Mouse (Mus musculus) hindbrain, postnatal 0 days (tissue): ENCODE results near the gene Ublcp1. TPM values are rescaled to one million over a fixed set of nuclear protein-coding genes. Genes with fewer than 3 reads are reported as not detected.
"Not testable (repeated sequence)": the region's sequence is repeated elsewhere in the genome, so short reads cannot be mapped to it uniquely, and the experiment has no call there.

Experiments used
- ATAC-seq: fragments of 200-750 bp; cut with Nextera tagmentation; 2 replicates; pipeline ENCODE4 v1.8.0; 2017; ENCODE audit warnings: mild to moderate bottlenecking, moderate TSS enrichment, moderate library complexity
- DNase-seq: peaks from one replicate; pipeline ENCODE4 v3.0.0-alpha.2; 2015; ENCODE audit warnings: low spot score
- H3K27ac ChIP-seq: fragments of 300-500 bp; sonication (generic); 2 replicates; pipeline ENCODE4 v1.5.1; 2014; ENCODE audit warnings: mild to moderate bottlenecking
- H3K27me3 ChIP-seq: fragments of 300-500 bp; sonication (generic); 2 replicates; pipeline ENCODE4 v1.6.1; 2014; ENCODE audit warnings: low read length, mixed read lengths; ENCODE audit not compliant: insufficient read depth
- H3K36me3 ChIP-seq: fragments of 300-500 bp; sonication (generic); 2 replicates; pipeline ENCODE4 v1.6.1; 2014; ENCODE audit warnings: low read length, mixed read lengths; ENCODE audit not compliant: insufficient read depth
- H3K4me1 ChIP-seq: fragments of 300-500 bp; sonication (generic); 2 replicates; pipeline ENCODE4 v1.6.1; 2014; ENCODE audit warnings: antibody characterized with exemption, low read length, mixed read lengths; ENCODE audit not compliant: insufficient read depth
- H3K4me2 ChIP-seq: fragments of 300-500 bp; sonication (generic); 2 replicates; pipeline ENCODE4 v1.6.1; 2014; ENCODE audit warnings: low read depth, mild to moderate bottlenecking, low read length, moderate library complexity, mixed read lengths
- H3K4me3 ChIP-seq: fragments of 300-500 bp; sonication (generic); 2 replicates; pipeline ENCODE4 v1.5.1; 2014; ENCODE audit warnings: low read length
- H3K9ac ChIP-seq: fragments of 300-500 bp; sonication (generic); replicated peaks from 2 replicates; pipeline ENCODE4 v1.6.1; 2014; ENCODE audit warnings: mild to moderate bottlenecking, low read length, moderate library complexity, mixed read lengths
- H3K9me3 ChIP-seq: fragments of 300-500 bp; sonication (generic); 2 replicates; pipeline ENCODE4 v1.6.1; 2016; ENCODE audit warnings: low read length, mixed read lengths
- CTCF ChIP-seq: IDR thresholded peaks from 2 replicates; pipeline ENCODE4 v1.5.1; 2016; ENCODE audit warnings: antibody characterized with exemption, control low read depth, low read depth
- WGBS: fragments of 180-500 bp; shearing (Covaris S2); extraction: QIAGEN DNeasy Blood & Tissue Kit; methylation state at CpG from one replicate; pipeline ENCODE4 v1.1.7; 2014; 5-methylcytosine and 5-hydroxymethylcytosine counted together
- polyA plus RNA-seq: library from polyadenylated mRNA; unstranded; fragments of >200 nt; fragmentation: Nextera tagmentation; extraction: Ambion mirVana; gene quantifications from 2 replicates; pipeline ENCODE4 v1.2.1, GENCODE M21; 2015
- total RNA-seq: library from RNA; depleted of rRNA; stranded (reverse); fragments of >200 nt; gene quantifications from 2 replicates; pipeline ENCODE4 v1.2.3, GENCODE M21; 2014

Gene Ublcp1
- total and polyA plus RNA-seq, 2 experiments from 2014 or later = 19.9 to 48.8 TPM

GRCm38 (mm10) chr11:44469646-44470431 is 459 bp downstream of the Ublcp1 start:
- DNase-seq (peak; percentile 46), ATAC-seq (peak; percentile 82)
- Histone ChIP-seq H3K36me3 (peaks cover 3% of the 10 kb centered on the region; the same call in 1 of the 2 replicates), H3K27me3 (no peaks in the 10 kb centered on the region), H3K9ac (peak overlapping the region; percentile 83), H3K4me1 (no peaks in the 10 kb centered on the region), H3K27ac (peak overlapping the region; percentile 89), H3K4me3 (peak overlapping the region; percentile 90), H3K9me3 (no peaks in the 10 kb centered on the region), H3K4me2 (peak overlapping the region; percentile 89)
- WGBS = 1% methylated on average over 58 of the region's 59 CpGs
- TF ChIP-seq CTCF = no peak

- 91% methylated on average over 10 of the region's 10 CpGs for WGBS
- Histone ChIP-seq H3K4me3 (no peak overlapping the region), H3K9ac (no peak overlapping the region), H3K9me3 (no peaks in the 10 kb centered on the region), H3K27ac (no peak overlapping the region), H3K4me2 (no peak overlapping the region), H3K36me3 (peaks cover 3% of the 10 kb centered on the region; the same call in 1 of the 2 replicates), H3K27me3 (no peaks in the 10 kb centered on the region), H3K4me1 (no peaks in the 10 kb centered on the region)
- TF ChIP-seq CTCF = no peak
- DNase-seq (no peak), ATAC-seq (no peak)
Observed at GRCm38 (mm10) chr11:44468306-44468790, 1.9 kb downstream of the Ublcp1 start.

- Histone ChIP-seq H3K4me2 (no peak overlapping the region), H3K36me3 (peaks cover 3% of the 10 kb centered on the region; the same call in 1 of the 2 replicates), H3K27ac (no peak overlapping the region), H3K4me3 (no peak overlapping the region), H3K4me1 (no peaks in the 10 kb centered on the region), H3K9ac (no peak overlapping the region), H3K9me3 (no peaks in the 10 kb centered on the region), H3K27me3 (no peaks in the 10 kb centered on the region)
- ATAC-seq (no peak), DNase-seq (no peak)
- 86% methylated on average over 6 of the region's 6 CpGs for WGBS
- no peak for TF ChIP-seq CTCF
Observed at GRCm38 (mm10) chr11:44466949-44467442, 3.3 kb downstream of the Ublcp1 start.

- 74% methylated on average over 6 of the region's 6 CpGs for WGBS
- no peak for ATAC-seq
Observed at GRCm38 (mm10) chr11:44461493-44461892, 8.8 kb downstream of the Ublcp1 start.

GRCm38 (mm10) chr11:44453423-44453822 is 16.9 kb downstream of the Ublcp1 start:
- Histone ChIP-seq H3K9me3 (no peaks in the 10 kb centered on the region), H3K4me3 (no peak overlapping the region), H3K4me2 (no peak overlapping the region), H3K27ac (no peak overlapping the region), H3K36me3 (peaks cover 16% of the 10 kb centered on the region; the same call in 1 of the 2 replicates), H3K9ac (no peak overlapping the region), H3K4me1 (no peaks in the 10 kb centered on the region), H3K27me3 (no peaks in the 10 kb centered on the region)
- peak; percentile 87 for TF ChIP-seq CTCF
- ATAC-seq (peak; percentile 66; the same call in 1 of the 2 replicates), DNase-seq (peak; percentile 82)
- WGBS = 56% methylated on average over 2 of the region's 2 CpGs

More at GRCm38 (mm10) chr11:44461493-44461892, 8.8 kb downstream of the Ublcp1 start:
- Histone ChIP-seq H3K27ac (no peak overlapping the region), H3K36me3 (peaks cover 35% of the 10 kb centered on the region; the same call in 1 of the 2 replicates), H3K4me2 (no peak overlapping the region), H3K27me3 (no peaks in the 10 kb centered on the region), H3K4me1 (no peaks in the 10 kb centered on the region), H3K9ac (no peak overlapping the region), H3K9me3 (no peaks in the 10 kb centered on the region), H3K4me3 (no peak overlapping the region)
- DNase-seq = no peak
- no peak for TF ChIP-seq CTCF

GRCm38 (mm10) chr11:44452016-44452415 is 18.3 kb downstream of the Ublcp1 start:
- 95% methylated on average over 5 of the region's 5 CpGs for WGBS
- not testable (repeated sequence) for H3K27ac ChIP-seq, ATAC-seq, H3K4me1 ChIP-seq, DNase-seq, H3K27me3 ChIP-seq, H3K9ac ChIP-seq, H3K4me2 ChIP-seq, H3K9me3 ChIP-seq, H3K4me3 ChIP-seq
- H3K36me3 ChIP-seq = peaks cover 12% of the 10 kb centered on the region; the same call in 1 of the 2 replicates

- no peak overlapping the region for H3K4me2 ChIP-seq
- H3K4me3 ChIP-seq = no peak overlapping the region
- H3K27me3 ChIP-seq = no peaks in the 10 kb centered on the region
- ATAC-seq (no peak), DNase-seq (no peak)
- no peak overlapping the region for H3K27ac ChIP-seq
- TF ChIP-seq CTCF = no peak
- H3K36me3 ChIP-seq = peaks cover 8% of the 10 kb centered on the region; the same call in 1 of the 2 replicates
- H3K9me3 ChIP-seq = no peaks in the 10 kb centered on the region
- no peaks in the 10 kb centered on the region for H3K4me1 ChIP-seq
- H3K9ac ChIP-seq = no peak overlapping the region
Observed at GRCm38 (mm10) chr11:44451046-44451445, 19.3 kb downstream of the Ublcp1 start.
